Mouse (Mus musculus): ENCODE measurements at regions not wholly inside any gene's neighbourhood (a gene's known extent, or its start where the extent isn't known, plus 50 kb on each side); places are given as distances from the start of the nearest gene placed in this dataset.

GRCm38 (mm10) chr16:70621750-70622149 lies 308.0 kb downstream of the Gbe1 start:
- Histone ChIP-seq H3K9ac (replicated peaks; ENCODE audit: low read depth) (no peak overlapping the region), H3K27ac (ENCODE audit: low read length) (no peak overlapping the region), H3K27me3 (replicated peaks; ENCODE audit: insufficient read depth, low read length) (no peaks in the 10 kb centered on the region), H3K36me3 (ENCODE audit: insufficient read depth, low read length) (no peaks in the 10 kb centered on the region), H3K9me3 (ENCODE audit: low read length) (no peaks in the 10 kb centered on the region), H3K4me2 (replicated peaks; ENCODE audit: low read depth, low read length) (no peak overlapping the region), H3K4me1 (ENCODE audit: insufficient read depth, low read depth, low read length) (no peaks in the 10 kb centered on the region), H3K4me3 (ENCODE audit: low read depth, low read length) (no peak overlapping the region)
- 82% methylated on average over 3 of the region's 3 CpGs for WGBS
- DNase-seq (ENCODE audit: low spot score) (no peak), ATAC-seq (no peak)
- no peak for TF ChIP-seq CTCF (IDR thresholded peaks at IDR 0.05)

- Histone ChIP-seq H3K4me1 (ENCODE audit: insufficient read depth, low read depth, low read length) (no peaks in the 10 kb centered on the region), H3K9me3 (ENCODE audit: low read length) (no peaks in the 10 kb centered on the region), H3K4me2 (replicated peaks; ENCODE audit: low read depth, low read length) (no peak overlapping the region), H3K27ac (ENCODE audit: low read length) (no peak overlapping the region), H3K9ac (replicated peaks; ENCODE audit: low read depth) (no peak overlapping the region), H3K36me3 (ENCODE audit: insufficient read depth, low read length) (no peaks in the 10 kb centered on the region), H3K4me3 (ENCODE audit: low read depth, low read length) (no peak overlapping the region), H3K27me3 (replicated peaks; ENCODE audit: insufficient read depth, low read length) (no peaks in the 10 kb centered on the region)
- ATAC-seq = no peak
- 59% methylated on average over 9 of the region's 9 CpGs for WGBS
- DNase-seq (ENCODE audit: low spot score) = peak; percentile 9
- no peak for TF ChIP-seq EP300 (IDR thresholded peaks at IDR 0.05)
- no peak for TF ChIP-seq CTCF (IDR thresholded peaks at IDR 0.05)
These were observed 330.0 kb downstream of the Gbe1 start for GRCm38 (mm10) chr16:70643630-70644264.

- 77% methylated on average over 8 of the region's 8 CpGs for WGBS
- ATAC-seq = no peak
- H3K4me3 ChIP-seq (ENCODE audit: low read depth, low read length) = no peak overlapping the region
These were observed 331.0 kb downstream of the Gbe1 start for GRCm38 (mm10) chr16:70644695-70645279.

GRCm38 (mm10) chr16:70654429-70655081 lies 340.8 kb downstream of the Gbe1 start:
- no peaks in the 10 kb centered on the region for H3K36me3 ChIP-seq (ENCODE audit: insufficient read depth, low read length)
- no peaks in the 10 kb centered on the region for H3K9me3 ChIP-seq (ENCODE audit: low read length)
- DNase-seq (ENCODE audit: low spot score) = peak; percentile 28
- H3K9ac ChIP-seq (replicated peaks; ENCODE audit: low read depth) = no peak overlapping the region
- no peaks in the 10 kb centered on the region for H3K27me3 ChIP-seq (replicated peaks; ENCODE audit: insufficient read depth, low read length)
- no peaks in the 10 kb centered on the region for H3K4me1 ChIP-seq (ENCODE audit: insufficient read depth, low read depth, low read length)
- no peak overlapping the region for H3K4me2 ChIP-seq (replicated peaks; ENCODE audit: low read depth, low read length)
- TF ChIP-seq EP300 (IDR thresholded peaks at IDR 0.05) (no peak), CTCF (IDR thresholded peaks at IDR 0.05) (peak; percentile 33)
- no peak overlapping the region for H3K27ac ChIP-seq (ENCODE audit: low read length)
- no peak for ATAC-seq
- no peak overlapping the region for H3K4me3 ChIP-seq (ENCODE audit: low read depth, low read length)
- WGBS = 60% methylated on average over 6 of the region's 6 CpGs

More at GRCm38 (mm10) chr16:70644695-70645279, 331.0 kb downstream of the Gbe1 start:
- H3K9me3 ChIP-seq (ENCODE audit: low read length) = no peaks in the 10 kb centered on the region
- TF ChIP-seq CTCF (IDR thresholded peaks at IDR 0.05) = no peak
- no peak for TF ChIP-seq EP300 (IDR thresholded peaks at IDR 0.05)
- H3K36me3 ChIP-seq (ENCODE audit: insufficient read depth, low read length) = no peaks in the 10 kb centered on the region
- H3K27ac ChIP-seq (ENCODE audit: low read length) = no peak overlapping the region
- H3K4me2 ChIP-seq (replicated peaks; ENCODE audit: low read depth, low read length) = no peak overlapping the region
- no peaks in the 10 kb centered on the region for H3K27me3 ChIP-seq (replicated peaks; ENCODE audit: insufficient read depth, low read length)
- no peak for DNase-seq (ENCODE audit: low spot score)
- H3K4me1 ChIP-seq (ENCODE audit: insufficient read depth, low read depth, low read length) = no peaks in the 10 kb centered on the region
- H3K9ac ChIP-seq (replicated peaks; ENCODE audit: low read depth) = no peak overlapping the region

GRCm38 (mm10) chr16:70689826-70690225 lies 376.1 kb downstream of the Gbe1 start:
- no peak for TF ChIP-seq EP300 (IDR thresholded peaks at IDR 0.05)
- no peak for TF ChIP-seq CTCF (IDR thresholded peaks at IDR 0.05)
- Histone ChIP-seq H3K27me3 (replicated peaks; ENCODE audit: insufficient read depth, low read length) (no peaks in the 10 kb centered on the region), H3K27ac (ENCODE audit: low read length) (no peak overlapping the region), H3K9me3 (ENCODE audit: low read length) (no peaks in the 10 kb centered on the region), H3K4me1 (ENCODE audit: insufficient read depth, low read depth, low read length) (no peaks in the 10 kb centered on the region), H3K4me2 (replicated peaks; ENCODE audit: low read depth, low read length) (no peak overlapping the region), H3K4me3 (ENCODE audit: low read depth, low read length) (no peak overlapping the region), H3K36me3 (ENCODE audit: insufficient read depth, low read length) (no peaks in the 10 kb centered on the region), H3K9ac (replicated peaks; ENCODE audit: low read depth) (no peak overlapping the region)
- ATAC-seq (no peak), DNase-seq (ENCODE audit: low spot score) (no peak)
- 74% methylated on average over 6 of the region's 6 CpGs for WGBS

- H3K4me2 ChIP-seq (replicated peaks; ENCODE audit: low read depth, low read length) = no peak overlapping the region
- H3K36me3 ChIP-seq (ENCODE audit: insufficient read depth, low read length) = no peaks in the 10 kb centered on the region
- H3K9ac ChIP-seq (replicated peaks; ENCODE audit: low read depth) = no peak overlapping the region
- DNase-seq (ENCODE audit: low spot score) (no peak), ATAC-seq (no peak)
- no peaks in the 10 kb centered on the region for H3K4me1 ChIP-seq (ENCODE audit: insufficient read depth, low read depth, low read length)
- TF ChIP-seq EP300 (IDR thresholded peaks at IDR 0.05) (no peak), CTCF (IDR thresholded peaks at IDR 0.05) (no peak)
- 62% methylated on average over 5 of the region's 5 CpGs for WGBS
- no peaks in the 10 kb centered on the region for H3K27me3 ChIP-seq (replicated peaks; ENCODE audit: insufficient read depth, low read length)
- no peak overlapping the region for H3K4me3 ChIP-seq (ENCODE audit: low read depth, low read length)
- no peak overlapping the region for H3K27ac ChIP-seq (ENCODE audit: low read length)
- H3K9me3 ChIP-seq (ENCODE audit: low read length) = no peaks in the 10 kb centered on the region
These were observed 411.1 kb downstream of the Gbe1 start for GRCm38 (mm10) chr16:70724722-70725284.
